Mouse (Mus musculus) kidney, postnatal 25 days (tissue): ENCODE data around the gene Sdr39u1.

Experiments
- DNase-seq, 2 experiments: peaks; one replicate each; pipeline ENCODE4 v3.0.0; 2021; ENCODE audit warnings: mixed read lengths in 2 of 2

Gene Sdr39u1

GRCm38 (mm10) chr14:55884166-55884565, 15.9 kb downstream of the Sdr39u1 start, which contains the start of gene Cbln3:
Gene Cbln3, minus strand, starts transcription at chr14:55884392.
- peak; percentile 85 to 89 for DNase-seq

DNA sequence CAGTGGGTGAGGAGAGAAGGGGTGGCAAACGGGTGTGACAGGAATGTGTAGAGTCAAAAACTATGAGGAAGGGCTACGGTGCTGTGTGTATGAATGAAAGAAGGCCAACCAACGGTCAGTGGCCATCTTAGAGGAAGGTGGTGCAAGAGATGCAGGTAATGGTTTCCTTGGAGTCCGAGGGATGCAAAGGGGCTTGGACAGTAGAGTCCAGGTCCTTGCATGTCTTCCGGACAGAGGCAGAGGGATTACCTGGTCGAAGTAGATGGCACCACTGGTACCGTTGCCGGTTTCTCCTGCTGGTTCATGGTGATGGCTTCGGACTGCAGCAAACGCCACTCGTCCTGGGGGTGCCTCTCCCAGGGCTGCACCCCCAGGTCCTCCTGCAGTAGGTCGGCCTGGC, 16.4 kb downstream of the Sdr39u1 start:
- DNase-seq, result no peak

GRCm38 (mm10) chr14:55883149-55883661, 16.9 kb downstream of the Sdr39u1 start:
- DNase-seq, result peak in 1 of 2 experiments; percentile 29

DNA sequence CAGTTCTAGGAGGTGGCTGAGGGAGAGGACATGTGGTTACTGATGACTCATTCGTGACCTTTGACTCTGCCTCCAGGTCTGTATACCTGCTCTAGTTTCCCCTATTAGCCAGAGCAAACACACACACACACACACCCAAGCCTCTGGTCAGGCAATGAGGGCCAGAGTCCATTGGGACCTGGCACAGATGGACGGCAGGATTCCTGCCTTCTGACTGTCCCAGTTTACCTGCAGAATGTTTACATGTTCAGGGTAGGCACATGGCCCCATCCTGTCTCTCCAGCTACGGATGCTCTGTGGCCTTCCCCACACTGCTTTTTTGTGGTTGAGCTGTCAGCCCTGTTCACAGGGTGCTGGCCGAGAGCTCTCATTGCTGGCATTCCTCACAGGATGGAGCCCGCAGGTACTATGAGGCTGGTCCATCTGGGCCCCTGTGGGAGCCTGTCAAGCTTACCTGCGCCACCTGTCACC, 17.9 kb downstream of the Sdr39u1 start:
- peak; percentile 62 to 83 for DNase-seq

DNA sequence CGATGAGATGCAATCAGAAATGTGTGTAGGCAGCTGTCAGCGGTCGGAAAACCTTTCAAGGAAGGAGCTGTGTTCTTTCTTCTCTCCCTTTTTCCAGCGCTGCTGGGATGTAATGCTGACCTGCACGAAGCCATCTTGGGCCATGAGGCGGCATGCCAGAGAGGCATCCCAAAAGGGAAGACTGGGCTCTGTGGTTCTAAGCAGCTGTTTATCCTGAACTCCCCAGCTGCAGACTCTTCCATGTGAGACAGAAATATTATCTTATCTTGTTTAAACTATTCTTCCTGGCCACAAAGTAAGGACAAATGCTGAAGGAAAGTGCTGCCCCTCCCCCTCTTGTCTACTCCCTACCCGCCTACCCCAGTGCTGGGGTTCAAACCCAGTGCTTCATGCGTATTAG, 19.1 kb downstream of the Sdr39u1 start:
- peak in 1 of 2 experiments; percentile 15 for DNase-seq

DNA sequence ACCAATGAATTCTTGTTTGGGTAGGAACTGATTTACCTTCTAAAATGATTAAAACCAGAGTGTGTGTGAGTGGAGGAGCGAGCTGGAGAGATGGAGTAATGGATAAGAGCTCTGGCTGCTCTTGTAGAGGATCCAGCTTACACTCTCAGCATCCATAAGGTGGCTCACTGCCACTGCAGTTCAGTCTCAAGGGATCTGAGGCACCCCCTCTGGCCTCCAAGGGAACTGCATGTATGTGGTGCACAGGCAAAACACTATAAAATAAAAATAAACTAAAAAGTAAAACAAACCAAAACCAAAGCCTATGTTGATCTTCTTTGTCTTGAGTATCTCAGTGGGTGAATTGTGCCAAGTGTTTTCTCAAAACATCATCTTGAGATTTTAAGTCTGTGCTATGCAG, 20.5 kb downstream of the Sdr39u1 start:
- DNase-seq, result peak; percentile 87 to 92

DNA sequence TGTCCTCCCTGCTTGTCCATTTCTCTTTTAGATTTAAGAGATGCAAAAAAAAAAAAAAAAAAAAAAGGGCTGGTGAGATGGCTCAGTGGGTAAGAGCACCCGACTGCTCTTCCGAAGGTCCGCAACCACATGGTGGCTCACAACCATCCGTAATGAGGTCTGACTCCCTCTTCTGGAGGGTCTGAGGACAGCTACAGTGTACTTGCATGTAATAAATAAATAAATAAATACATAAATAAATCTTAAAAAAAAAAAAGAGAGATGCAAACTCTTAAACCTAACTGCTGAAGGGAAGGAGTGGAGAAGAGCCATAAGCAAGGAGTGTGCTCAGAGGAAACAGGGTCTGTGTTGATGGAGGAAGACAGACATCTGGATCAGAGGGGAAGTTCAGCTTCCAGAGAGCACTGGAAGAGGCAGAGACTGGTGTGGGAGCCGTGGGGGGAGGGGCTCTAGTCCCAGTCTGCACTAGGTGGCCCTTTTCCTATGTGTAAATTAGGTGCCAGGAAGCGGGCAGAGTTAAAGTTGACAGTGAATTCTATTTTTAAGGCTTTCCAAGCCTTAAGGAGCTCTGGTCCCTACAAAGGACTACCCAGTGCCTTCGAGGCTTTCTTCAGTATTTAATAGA, 21.7 kb downstream of the Sdr39u1 start:
- peak in 1 of 2 experiments; percentile 28 for DNase-seq

- peak in 1 of 2 experiments; percentile 34 for DNase-seq
Observed at GRCm38 (mm10) chr14:55877469-55878315, 22.4 kb downstream of the Sdr39u1 start.

DNA sequence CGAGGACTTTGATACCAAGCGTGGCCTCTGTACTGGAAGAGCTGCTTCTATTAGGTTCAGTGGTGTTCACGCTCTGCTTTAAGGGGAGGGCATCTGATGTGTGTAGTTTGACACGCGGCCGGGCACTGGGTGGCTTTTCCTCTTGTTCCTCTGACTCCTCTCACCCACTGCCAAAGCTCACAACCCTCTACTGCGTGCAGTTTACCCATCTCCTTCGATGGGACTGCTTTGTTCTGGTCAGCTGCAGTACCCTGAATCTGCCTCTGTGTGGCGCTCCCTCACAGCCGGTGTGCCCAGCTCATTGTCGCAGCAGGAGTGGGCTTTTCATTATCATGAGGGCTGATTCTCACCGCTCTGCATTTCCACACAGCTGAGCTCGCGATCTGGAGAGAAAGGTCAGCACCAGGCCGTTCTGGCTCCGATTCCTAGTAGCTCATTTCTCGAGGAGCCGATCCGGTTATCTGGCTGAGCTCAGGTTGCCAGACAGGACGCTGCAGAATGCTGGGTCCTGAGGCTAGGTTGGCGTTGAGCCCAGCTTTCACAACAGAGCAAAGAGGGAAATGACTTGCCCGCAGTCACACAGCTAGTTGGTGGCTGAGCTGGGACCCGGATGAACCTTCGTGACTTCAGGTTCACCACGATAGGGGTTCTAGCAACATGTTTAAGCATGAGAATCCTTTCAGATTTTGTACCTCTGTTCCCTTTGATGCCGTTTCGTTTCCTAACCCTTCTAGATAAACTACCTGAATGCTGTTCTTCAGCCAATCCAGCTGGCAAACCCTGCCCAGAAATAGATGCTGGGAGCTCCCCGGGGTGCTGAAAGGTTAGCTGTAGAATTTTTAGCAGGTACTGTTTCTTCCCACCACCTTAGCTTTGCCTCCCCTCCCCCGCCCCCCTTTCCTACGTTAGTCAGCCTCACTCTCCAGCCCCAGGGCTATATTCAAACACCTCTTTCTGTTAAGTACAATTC, 26.1 kb downstream of the Sdr39u1 start:
- peak; percentile 77 to 81 for DNase-seq

DNA sequence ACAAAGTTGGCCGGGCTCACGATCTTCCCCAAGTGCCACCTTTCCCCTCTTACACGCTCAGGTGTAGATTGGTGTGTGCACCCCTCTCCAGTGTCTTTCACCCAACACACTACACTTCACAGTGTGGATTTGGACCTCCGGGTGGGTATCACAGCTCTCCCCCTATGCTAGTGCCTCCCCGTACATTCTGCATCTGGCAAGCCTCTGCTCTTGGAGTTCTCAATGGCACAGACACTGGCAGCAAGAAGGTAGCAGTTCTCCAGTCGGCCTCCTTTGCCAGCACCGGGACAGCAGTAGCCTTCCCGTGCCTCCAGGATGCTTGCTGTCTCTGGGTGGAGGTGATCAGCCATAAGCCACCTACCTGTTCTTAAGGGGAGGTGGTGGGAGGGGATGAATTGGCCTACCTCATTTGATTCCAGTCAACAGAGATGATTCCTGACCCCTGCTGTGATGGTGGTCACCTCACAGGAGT, 26.8 kb downstream of the Sdr39u1 start:
- peak in 1 of 2 experiments; percentile 26 for DNase-seq

DNA sequence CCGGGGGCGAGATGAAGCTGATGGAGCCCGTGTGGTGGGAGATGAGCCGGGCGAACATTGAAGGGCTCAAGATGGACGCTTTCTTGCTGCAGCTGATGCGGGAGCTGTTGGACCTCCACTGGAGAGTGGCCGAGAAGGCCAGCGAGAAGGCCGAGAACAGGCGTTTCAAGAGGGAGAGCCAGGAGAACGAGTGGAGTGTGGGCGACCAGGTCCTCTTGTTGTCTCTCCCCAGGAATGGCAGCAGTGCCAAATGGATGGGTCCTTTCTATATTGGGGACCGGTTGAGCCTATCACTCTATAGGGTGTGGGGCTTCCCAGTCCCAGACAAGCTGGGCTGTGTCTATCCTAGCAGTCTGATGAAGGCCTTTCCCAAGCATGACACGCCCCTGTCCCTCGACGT, 27.5 kb downstream of the Sdr39u1 start:
- DNase-seq, result no peak

- peak in 1 of 2 experiments; percentile 35 for DNase-seq
Observed at GRCm38 (mm10) chr14:55872039-55872438, 28.1 kb downstream of the Sdr39u1 start.

DNA sequence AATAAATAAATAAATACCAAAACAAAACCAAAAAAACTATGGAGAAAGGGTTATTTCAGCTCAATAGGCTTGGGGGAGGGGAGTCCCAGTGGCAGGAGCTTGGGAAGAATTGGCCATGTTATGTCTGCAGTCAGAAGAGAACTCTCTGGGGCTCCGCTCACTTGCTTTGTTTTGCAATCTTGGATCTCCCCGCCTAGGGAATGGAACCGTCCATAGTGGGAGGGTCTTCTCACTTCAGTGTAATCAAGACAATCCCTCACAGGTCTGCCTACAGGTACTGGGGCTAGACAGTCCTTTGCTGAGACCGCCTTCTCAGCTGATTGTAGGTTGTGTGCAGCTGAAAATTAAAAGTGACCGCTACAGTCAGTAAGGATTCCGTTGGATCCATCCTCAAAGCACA, 30.6 kb downstream of the Sdr39u1 start:
- no peak for DNase-seq

- no peak for DNase-seq
Observed at GRCm38 (mm10) chr14:55868230-55869026, 31.7 kb downstream of the Sdr39u1 start.

DNA sequence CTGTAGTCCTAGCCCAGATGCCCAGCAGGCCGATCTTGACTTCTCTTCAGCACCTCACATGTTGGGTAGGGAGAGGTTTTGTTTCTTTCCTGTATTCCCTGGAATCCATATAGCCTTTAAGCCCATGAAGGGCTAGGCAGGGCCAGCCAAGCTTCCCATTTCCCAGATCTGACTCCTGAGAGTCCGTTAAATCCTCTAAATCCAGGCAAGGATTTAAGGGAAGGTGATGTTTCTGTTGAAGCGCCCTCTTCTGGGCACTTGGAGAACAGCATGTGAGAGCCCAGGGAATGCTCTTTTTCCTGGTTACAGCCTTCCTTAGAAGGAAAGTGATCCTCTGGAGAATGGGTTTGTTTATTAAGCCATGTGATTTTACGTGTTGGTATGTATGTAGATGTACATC, 33.1 kb downstream of the Sdr39u1 start:
- peak; percentile 61 to 80 for DNase-seq

DNA sequence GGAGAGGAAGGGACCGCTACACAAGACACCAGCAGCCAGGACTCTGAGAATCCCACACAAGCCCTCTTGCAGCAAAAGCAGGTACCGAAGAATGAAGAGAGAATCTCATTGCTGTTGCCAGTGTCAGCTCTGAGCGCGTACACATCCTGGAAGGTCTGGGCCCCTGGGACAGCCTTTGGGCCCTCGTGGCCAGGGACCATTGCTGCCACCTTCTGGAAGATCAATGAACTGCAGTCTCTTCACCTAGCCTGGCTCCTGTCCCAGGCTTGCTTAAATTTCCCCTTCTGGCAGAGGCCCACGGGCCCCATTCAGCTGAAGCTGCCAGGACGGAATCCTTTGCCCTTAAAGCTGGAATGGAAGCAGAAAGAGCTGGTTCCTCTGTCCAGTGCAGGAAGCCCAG, 36.3 kb downstream of the Sdr39u1 start:
- DNase-seq, result peak; percentile 80 to 87

GRCm38 (mm10) chr14:55862970-55863369, 37.1 kb downstream of the Sdr39u1 start:
- DNase-seq, result no peak

GRCm38 (mm10) chr14:55862186-55862585, 37.9 kb downstream of the Sdr39u1 start:
- DNase-seq, result no peak

DNA sequence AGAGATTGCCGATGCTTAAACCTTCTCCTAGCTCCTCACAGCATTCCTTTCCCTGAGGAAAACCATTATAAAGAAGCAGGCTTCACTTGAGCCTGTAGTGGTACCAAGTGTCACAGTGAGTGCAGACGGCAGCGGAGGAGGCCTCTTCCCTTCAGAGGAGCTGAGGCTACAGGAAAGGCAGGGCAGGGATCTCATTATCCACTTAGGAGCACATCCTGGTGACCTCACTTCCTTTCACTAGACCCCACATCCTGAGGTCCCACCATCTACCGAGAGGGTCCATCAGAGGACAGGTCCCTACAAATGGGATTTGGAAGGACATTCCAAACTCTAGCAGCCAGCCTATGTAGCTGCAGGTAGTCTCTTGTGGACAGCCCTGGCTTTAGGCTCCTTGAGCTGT, 42.5 kb downstream of the Sdr39u1 start:
- no peak for DNase-seq

- peak; percentile 73 to 82 for DNase-seq
Observed at GRCm38 (mm10) chr14:55855101-55855561, 45.0 kb downstream of the Sdr39u1 start.

DNA sequence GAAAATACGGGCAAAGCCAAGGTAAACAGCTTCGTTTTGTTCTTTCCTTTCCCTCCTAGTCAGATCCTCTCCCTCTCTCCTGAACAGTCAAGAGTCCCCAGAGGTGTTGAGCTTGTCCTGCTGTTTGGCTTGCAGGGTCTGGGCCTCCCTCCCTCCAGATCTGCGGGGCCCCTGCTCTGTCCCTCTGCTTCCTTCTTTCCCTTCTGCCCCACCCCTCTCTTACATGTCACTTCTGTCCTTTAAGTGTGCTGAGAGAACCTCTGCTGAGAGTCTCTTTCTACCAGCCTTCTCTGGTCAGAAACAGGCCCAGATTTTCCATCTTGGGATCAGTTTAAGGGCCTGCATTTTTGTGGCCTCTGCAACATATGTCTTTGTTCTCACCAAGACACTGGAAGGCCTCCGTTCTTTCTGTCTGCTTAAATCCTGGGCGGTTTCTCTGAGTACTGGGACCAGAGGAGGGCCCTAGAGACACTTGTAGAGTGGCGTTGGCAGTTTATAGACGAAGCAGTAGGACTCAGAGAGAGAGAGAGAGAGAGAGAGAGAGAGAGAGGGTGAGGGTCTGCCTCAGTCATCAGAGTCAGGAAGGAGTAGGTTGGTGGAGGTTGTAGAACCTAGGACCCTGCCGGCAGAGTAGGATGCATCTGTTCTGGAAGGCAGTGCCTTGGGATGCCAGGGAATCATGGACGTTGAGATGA, 45.5 kb downstream of the Sdr39u1 start:
- no peak for DNase-seq
